Mouse (Mus musculus) cortical plate, adult 2 months (tissue): Measurements from ENCODE around the gene Muc1.

Experiments
- CTCF ChIP-seq: fragments of 200-500 bp; IDR thresholded peaks from 2 replicates; pipeline ENCODE4 v1.5.1; 2011; ENCODE audit warnings: mild to moderate bottlenecking, control low read depth, low read length; ENCODE audit not compliant: insufficient read depth; ENCODE audit errors: extremely low read depth
- POLR2A ChIP-seq: fragments of 200-500 bp; IDR thresholded peaks from 2 replicates; pipeline ENCODE4 v1.6.1; 2011; ENCODE audit warnings: mild to moderate bottlenecking, low read length, control low read depth; ENCODE audit not compliant: insufficient read depth; ENCODE audit errors: extremely low read depth

GRCm38 (mm10) chr3:89247466-89247865, 18.6 kb downstream of the Muc1 start:
- TF ChIP-seq CTCF, result no peak
- no peak for TF ChIP-seq POLR2A
